Mouse (Mus musculus): Measurements from ENCODE around the gene Spock3.

Spock3 gene

DNA sequence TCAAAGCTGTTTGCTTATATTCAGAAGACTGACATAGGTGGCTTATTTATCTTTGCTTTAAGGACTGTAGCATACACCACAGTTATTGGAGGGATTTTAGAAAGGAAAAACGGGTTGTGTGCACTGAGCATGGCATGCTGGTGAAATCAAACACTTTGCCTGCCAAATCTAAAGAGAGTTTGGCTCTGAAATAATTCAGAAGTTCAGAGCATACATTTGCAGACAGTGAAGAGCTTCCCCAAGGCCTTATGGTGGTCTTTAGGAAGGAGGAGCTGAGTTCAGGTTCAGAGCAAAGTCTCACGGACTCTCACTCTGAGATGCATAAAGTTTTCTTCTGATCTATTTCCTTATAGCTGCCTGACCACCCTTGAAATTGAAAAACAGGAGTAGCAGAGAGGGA lies at the start of gene Spock3:
TSS of gene Spock3 (plus strand) at position 301 of the 400 bp plus-strand sequence.
- DNase-seq (ENCODE audit: low read depth, low spot score), result no peak

DNA sequence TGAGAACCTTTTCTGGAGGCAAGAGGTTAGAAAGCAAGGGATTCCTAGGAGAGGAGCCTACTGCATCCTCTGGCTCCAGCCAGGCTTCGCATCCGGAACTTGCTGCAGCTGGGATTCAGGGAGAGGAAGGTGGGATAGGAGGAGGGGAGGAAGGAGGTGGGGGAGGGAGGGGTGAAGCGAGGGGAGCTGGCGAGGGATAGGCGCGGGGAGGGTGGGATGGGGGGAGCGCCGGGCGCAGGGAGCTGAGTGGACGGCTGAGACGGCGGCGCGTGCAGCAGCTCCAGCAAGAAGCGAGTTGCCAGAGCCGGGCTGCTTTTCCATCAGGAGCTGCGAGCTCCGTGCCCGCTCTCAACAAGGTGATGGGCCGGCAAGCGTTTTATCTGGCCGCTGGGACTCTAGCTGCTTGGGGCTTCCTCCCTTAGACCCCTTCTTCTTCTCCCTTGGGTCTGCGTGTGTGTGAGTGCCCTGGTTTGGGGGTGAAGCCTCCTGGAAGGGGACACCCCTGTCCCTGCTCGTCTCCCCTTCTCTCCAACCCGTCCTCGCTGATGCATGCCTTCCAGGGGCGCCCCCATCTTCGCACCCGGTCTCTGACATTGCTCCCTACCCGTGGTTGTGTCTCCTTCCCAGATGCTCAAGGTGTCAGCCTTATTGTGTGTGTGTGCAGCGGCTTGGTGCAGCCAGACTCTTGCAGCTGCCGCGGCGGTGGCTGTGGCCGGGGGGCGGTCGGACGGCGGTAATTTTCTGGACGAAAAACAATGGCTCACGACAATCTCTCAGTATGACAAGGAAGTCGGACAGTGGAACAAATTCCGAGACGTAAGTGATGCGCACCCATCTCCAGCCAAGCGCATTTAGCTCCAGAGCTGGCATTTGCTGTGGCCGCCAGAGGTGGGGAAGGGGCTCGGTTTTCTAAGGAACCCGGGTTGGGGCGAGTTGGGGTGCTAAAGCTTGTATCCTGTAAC lies 645 bp downstream of the Spock3 start:
- DNase-seq (ENCODE audit: low read depth, low spot score), result peak; percentile 52

DNA sequence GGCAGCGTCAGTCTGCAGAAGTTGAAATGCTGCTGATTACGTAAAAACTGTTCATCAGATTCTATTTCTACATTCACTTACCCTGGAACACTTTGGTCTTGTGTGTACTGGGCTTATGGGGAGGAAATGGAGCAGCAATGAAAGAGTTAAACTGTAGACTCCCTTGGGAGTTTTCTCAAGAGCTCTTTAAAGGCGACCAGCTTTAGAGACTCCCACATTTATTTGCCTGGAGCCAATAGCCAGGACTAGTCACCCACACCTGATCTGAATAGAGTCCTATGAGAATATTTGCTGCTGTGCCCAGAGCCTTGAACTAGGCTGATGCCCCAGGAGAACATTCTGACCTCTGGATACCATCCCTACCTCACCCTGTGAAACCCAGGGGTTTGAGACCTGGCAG lies 1.7 kb downstream of the Spock3 start:
- no peak for DNase-seq (ENCODE audit: low read depth, low spot score)

DNA sequence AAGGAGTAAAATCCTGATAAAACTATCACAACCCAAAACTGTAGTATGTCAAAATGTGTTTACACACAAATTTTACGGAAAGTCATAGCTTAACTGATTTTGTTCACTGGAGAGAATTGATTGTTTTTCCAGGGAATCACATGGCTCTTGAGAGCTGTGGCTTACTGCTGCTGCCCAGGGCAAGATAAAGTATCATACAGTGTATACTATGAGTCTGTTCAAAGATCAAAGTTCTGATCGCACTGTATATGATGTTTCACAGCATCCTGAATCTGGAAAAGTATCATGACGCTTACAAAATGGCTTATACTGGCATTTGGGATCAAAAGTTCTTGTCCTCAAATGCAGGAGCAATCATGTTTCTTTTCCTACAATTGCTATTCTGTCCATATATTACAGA lies 11.8 kb downstream of the Spock3 start:
- DNase-seq (ENCODE audit: low read depth, low spot score), result no peak

DNA sequence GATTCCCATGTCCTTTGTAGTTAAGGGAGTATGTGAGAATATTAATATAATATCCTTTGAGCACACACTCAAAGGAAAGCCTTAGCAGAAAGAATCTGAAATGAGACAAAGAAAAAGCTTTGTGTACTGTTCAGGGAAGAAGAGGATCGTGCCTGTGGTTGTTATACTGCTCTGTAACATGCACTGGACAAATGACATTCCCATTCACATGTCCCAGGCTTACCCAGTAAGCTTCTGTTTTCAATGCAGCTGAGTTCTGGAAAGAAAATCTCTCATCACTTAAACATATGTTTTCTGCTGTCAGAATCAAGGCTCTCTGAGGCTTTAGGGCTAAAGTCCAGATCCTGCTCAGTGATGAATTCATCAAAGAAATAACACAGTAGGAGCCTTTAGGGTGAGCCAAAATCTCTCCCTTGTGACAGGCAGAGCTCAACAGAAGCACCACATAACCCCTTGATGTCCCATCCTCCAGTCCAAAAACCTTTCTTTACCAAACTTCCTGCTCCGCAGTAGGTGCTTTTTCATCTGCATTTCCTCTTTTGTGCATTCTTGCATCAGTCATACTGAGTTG lies 19.1 kb downstream of the Spock3 start:
- DNase-seq (ENCODE audit: low read depth, low spot score), result no peak

DNA sequence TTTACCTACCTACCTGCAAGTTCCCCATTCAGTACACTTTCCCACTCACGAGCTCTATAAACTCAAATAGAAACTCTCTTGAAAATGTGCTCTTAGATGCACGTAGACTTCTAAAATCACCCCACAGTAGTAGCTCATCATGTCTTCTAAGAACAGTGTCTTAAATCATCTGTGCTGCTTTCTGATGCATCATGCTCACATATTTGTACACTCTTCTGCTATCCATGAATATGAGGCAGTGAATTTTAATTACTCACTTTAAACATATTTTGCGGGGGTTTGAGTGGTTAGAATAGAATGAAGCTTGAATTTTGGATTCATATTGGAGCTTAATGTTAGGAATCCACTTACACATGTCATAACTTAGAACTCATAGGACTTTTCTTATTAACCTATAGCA lies 138.2 kb downstream of the Spock3 start:
- no peak for DNase-seq (ENCODE audit: low read depth, low spot score)

DNA sequence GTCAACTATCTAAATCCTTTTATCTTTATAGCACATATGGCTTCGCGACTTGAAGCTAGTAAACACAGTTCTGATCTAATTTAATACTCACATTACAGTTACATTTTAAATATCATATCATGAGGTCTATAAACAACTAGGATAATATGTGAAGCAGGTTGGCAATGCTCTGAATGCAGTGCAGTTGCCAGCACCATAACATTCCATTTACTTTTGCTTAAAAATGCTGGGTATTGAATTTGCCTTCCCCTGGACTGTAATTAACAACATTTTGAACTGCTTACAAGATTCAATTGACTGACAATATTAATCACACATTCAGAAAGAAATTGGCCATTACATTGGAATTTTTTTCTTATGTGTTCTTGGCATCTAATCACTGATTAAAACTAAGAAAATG lies 147.4 kb downstream of the Spock3 start:
- no peak for DNase-seq (ENCODE audit: low read depth, low spot score)

DNA sequence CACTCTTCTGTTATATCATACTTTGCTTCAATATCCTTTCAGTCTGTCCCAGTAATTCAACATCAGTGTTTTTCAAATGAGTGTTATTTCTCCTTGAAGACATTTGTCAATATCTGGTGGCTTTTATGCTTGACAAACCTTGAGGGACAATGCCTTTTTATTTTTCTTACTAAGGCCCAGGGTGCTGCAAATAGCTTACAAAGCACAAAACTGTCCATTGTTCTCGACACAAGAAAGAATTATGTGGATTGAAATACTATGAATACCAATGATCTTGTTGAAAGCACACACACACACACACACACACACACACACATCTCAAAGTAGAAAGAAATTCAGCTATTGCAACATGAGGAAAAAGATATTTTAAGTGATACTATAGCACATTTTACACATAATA lies 159.0 kb downstream of the Spock3 start:
- no peak for DNase-seq (ENCODE audit: low read depth, low spot score)

DNA sequence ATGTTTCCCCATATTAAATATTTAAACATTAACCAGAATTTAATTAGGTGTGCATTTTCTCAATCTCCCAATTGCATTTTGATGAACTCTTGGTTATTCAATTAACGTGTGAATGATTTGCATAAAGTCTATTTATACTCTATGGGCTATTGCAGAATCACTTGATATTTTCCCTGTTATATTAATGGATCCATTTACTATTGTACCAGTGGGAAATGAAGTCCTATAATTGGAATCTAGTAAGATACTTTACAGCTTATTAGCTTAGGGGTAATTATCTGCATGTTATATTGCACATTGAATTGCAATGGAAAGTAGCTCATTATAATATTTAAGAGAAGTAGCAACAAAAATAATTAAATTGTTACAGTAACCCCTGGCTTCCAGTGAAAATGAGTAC lies 162.1 kb downstream of the Spock3 start:
- DNase-seq (ENCODE audit: low read depth, low spot score), result no peak

DNA sequence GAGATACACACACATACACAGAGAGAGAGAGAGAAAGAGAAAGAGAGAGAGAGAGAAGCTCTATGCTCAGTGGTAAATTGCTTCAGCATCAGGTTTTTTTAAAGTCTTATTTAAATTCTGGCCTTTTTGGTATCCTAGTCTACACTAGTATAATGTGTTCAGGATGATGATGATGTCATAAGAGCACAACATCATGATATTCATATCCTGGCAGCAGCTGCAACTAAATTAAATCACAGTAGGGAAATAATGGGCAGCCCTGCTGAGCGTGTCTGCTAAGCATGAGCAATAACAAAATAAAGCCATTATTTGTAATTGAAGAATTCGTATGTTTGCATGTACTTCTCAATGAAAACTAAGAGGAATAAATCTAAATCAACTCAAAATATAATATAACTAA lies 169.7 kb downstream of the Spock3 start:
- DNase-seq (ENCODE audit: low read depth, low spot score), result no peak

DNA sequence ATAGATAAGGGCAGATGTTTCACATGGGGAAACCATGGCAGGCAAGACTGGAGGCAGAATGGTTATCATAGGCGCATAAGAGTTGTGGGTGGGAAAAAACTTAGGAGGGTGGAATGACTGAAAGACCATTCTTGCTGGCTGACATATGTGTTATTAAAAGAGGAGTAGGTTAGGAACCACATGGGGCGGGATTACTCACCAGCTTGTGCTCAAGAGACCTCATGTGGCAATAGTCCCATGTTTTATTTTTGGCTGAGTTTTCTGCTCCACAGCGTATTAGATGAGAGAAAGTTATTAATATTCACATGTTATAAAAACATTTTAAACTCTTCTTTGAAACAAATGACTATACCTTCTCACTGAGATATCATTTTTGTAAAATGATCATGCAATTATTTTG lies 184.6 kb downstream of the Spock3 start:
- DNase-seq (ENCODE audit: low read depth, low spot score), result no peak

DNA sequence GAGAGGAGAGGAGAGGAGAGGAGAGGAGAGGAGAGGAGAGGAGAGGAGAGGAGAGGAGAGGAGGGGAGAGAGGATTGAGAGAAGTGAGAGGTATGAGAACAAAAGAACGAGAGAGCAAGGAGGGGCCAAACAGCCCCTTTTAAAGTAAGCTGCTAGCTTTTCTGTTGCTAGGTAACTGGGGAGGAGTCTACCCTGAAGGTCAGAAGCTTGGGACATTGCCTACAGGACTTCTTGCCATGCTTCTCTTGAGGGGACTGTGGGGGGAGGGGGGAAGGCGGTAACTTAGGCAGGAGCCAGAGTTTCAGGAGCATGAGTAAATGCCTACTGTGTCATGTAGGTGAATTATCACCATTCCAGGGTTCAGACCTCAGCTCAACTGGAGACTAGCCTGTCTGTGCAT lies 213.1 kb downstream of the Spock3 start:
- DNase-seq (ENCODE audit: low read depth, low spot score), result peak; percentile 59

DNA sequence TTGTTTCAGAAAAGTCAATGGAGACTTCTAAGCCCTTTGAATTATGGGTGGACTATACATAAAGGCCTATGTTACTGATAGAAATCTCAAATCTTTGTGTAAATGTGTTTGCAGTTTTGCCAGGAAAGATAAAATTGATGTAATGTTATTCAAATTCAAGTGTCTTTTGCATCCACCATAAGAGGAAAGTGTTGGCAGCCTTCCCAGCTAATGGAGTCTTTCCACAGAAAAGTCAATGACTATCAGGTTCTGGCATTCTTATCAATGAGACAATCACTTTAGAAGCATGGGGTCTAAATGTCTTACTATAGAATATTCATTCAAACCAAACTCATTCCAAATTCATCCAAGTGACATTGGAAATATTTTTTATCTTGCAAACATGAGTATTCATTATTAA lies 214.5 kb downstream of the Spock3 start:
- no peak for DNase-seq (ENCODE audit: low read depth, low spot score)

DNA sequence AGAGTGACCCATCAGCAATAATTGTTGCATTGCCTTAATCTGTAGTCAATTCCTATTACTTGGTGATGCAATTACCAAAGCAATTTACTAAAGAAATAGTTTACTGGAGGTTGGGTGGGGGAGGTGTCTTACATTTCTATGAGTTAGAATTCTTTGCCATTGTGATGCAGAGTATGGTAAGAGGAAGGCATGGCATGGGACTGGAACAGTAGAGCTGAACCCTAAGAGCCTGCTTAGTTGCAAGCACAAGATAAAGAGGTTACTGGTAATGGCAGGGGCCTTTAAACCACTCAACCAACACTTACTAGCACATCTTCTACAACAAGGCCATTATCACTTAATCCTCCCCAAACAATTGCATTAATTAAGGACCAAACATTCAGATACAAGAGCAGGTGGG lies 219.1 kb downstream of the Spock3 start:
- DNase-seq (ENCODE audit: low read depth, low spot score), result peak; percentile 59

DNA sequence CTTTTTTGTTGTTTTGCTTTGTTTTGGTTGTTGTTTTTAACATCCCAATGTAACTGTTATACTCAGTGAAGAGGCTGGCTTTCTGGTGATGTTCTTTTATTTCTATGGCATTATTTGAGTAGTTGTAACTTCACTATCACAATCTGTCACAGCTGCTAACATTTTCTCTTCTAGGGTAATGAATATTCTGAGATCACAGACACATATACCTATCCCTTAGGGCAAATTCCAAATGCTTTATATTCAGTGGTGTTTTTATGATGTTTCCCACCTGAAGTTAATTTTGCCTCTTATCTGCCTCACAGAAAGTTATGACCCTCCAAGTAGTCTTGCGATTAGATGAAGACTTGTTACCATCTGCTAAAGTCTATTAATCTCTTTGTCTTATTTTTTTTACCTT lies 230.5 kb downstream of the Spock3 start:
- DNase-seq (ENCODE audit: low read depth, low spot score), result no peak

DNA sequence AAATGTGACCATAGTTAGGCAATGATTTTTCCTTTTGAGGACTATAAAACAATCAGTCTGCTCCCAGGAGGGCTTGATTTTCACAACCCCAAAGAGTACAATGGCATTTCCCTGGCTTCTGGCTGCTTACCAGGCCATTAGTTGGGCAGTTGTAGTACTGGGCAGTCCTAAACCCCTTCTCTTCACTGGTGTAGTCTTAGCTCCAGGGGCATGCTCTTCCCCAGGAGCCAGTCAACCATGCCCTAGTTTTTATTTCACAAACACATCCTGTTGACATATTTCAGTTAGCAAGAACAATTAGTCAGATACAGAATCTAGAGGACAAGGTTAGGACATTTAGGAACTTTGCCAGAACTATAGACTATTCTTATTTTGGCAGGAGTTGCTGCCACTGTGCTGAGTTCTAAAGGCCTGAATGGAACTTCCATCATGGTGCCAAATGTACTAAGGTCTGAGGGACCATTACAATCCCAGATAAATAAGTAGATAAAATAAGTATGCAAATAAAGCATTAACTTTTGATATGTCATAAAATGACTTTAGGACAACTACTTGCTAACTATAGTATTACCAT lies 308.1 kb downstream of the Spock3 start:
- no peak for DNase-seq (ENCODE audit: low read depth, low spot score)

DNA sequence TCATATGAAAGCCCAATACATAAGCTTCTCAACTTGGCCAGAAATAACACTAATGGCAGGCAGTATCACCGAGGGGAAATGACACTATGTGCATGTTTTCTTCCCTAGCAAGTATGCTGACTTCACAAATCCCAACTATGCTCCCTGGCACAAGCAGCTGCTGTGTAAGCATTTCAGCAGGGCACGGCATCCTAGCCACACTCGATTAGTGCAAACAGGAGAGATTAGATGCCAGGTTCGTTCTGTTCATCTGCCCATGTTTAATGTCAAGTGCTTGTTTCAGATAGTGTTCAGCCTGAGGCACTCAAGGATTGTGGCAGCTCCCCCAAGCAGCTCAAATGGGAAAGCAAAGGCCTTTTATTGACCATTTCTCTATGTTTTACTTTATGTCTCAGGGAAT lies 311.7 kb downstream of the Spock3 start:
- DNase-seq (ENCODE audit: low read depth, low spot score), result no peak

DNA sequence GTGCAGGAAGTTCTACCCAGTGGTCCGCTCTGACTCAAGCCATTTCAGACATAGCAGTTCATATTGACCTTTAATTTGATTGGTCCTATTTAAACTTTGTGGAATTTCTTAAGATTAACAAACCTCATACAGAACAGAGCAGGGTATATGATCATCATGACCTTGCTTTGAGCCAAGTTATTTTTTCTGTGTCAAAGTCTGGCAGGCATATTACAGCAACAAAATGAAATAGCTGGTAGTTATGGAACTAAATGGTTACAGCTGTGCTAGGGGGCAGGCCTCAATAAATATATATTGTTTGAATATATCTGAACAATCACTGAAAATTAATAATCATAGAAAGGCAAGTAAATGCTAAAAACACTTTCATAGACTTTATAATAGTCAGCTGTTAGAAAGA lies 384.6 kb downstream of the Spock3 start:
- DNase-seq (ENCODE audit: low read depth, low spot score), result no peak

DNA sequence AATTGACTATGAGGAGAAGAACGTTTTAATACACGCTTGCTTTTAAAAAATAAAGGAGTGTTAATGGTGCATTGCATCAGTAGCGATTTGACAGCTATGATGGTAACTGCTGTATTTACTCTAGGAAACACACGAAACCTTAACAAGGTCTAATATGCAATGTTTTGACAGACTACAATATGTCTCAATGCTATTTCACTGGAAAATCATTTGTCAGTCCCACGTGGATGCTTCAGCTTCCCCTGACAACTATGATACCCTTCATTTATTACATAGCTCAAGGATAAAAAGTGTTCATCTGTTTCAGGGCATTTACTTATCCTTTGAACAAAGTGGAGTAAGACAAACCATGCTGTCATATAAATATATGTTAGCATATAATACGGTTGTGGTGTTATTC lies 417.8 kb downstream of the Spock3 start:
- no peak for DNase-seq (ENCODE audit: low read depth, low spot score)

DNA sequence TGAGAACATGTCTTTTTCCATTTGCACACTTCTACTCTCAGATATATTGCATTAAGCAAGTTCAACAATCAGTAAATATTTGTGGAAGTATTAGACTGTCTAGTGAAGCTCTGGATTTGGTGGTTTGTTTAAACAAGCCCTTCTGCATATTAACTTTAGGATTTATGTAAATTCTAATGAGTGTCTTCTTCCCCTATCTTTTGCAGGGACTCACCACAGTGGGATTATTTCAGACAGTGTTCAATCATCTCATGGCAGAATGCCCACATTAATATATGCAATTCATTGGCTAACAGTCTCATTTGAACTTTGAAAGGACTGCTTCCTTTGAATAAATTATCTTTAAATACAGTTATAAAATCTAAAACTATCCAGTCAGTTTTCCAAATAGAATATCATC lies 446.9 kb downstream of the Spock3 start:
- DNase-seq (ENCODE audit: low read depth, low spot score), result no peak
